In the genomic region with DNA sequence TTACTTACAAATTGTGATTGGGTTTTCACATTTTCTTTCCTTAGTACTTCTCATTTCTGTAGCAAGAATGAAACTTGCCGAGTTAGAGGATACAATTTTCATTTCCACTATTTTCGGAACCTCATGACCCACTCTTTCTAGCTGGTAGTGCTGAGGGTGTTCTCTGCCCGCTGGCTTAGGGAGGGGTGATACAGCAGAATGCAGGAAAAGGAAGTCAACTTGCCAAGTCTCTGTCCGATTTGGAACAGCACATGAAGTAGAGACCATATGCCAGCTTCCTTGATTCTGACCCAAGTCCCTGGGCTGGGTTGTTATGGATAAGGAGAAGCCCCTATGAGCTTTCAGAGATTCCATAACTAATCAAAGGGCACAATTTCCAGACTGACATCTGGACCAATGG, we compare ENCODE assay signal across 27 mouse cellular contexts. TPM values are rescaled to one million over a fixed set of nuclear protein-coding genes. Genes with fewer than 3 reads are reported as not detected.
DNase-seq lines count a peak whose midpoint lies in the region; ATAC-seq and TF ChIP-seq lines count a peak whose summit lies in the region.
"Had no signal": no experiment of that assay in that cellular context is flagged by ENCODE, and none has a peak within 500 bp of the region (broad histone marks: within the 10 kb centered on the region; RNA-seq: fewer than 3 reads in every experiment).

No protein-coding gene starts in this region.

- 69% methylated on average over 4 of the region's 4 CpGs for WGBS in lung, postnatal 0 days

- H3K27me3 ChIP-seq in lung, postnatal 0 days (replicated peaks; ENCODE audit: insufficient read depth, low read length) = no peaks in the 10 kb centered on the region
- H3K27me3 ChIP-seq: hindbrain, embryonic 12.5 days; kidney, embryonic 15.5 days; midbrain, embryonic 15.5 days; neural tube, embryonic 13.5 days had no signal

- DNase-seq in heart, adult 11 months = peak; percentile 97
- no peak for DNase-seq in heart, postnatal 25 days (ENCODE audit: low spot score)
- peak; percentile 11 for DNase-seq in lung, postnatal 0 days (ENCODE audit: low spot score)
- no peak for DNase-seq in lung, postnatal 25 days (ENCODE audit: low spot score)
- no peak for DNase-seq in left cerebral cortex, adult 11 months (ENCODE audit: low spot score)
- DNase-seq in urinary bladder, adult 2 months (ENCODE audit: low spot score) = no peak
- DNase-seq: adrenal gland, adult 2 months; B cell, adult 2 months; cerebellum, adult 8-10 months; forebrain, postnatal 0 days; gastrocnemius, postnatal 36 days; heart, postnatal 10 days; kidney, postnatal 36 days; liver; liver, postnatal 0 days; lung, postnatal 14 days; retina, postnatal 1 day; thymus, adult 2 months had no signal

- H3K36me3 ChIP-seq in lung, postnatal 0 days (ENCODE audit: insufficient read depth, low read length) = no peaks in the 10 kb centered on the region
- H3K36me3 ChIP-seq: hindbrain, embryonic 12.5 days; kidney, embryonic 15.5 days; limb, embryonic 10.5 days; midbrain, embryonic 15.5 days; neural tube, embryonic 13.5 days had no signal

- intact Hi-C loops in heart, postnatal 25 days (cut with DNase I) = no loop called here

- H3K4me1 ChIP-seq in lung, postnatal 0 days (ENCODE audit: insufficient read depth, low read depth, low read length) = no peaks in the 10 kb centered on the region
- H3K4me1 ChIP-seq: hindbrain, embryonic 12.5 days; limb, embryonic 10.5 days; midbrain, embryonic 15.5 days; neural tube, embryonic 13.5 days had no signal

- H3K4me2 ChIP-seq in lung, postnatal 0 days (replicated peaks; ENCODE audit: low read depth, low read length) = no peak overlapping the region
- H3K4me2 ChIP-seq: heart, embryonic 11.5 days; hindbrain, embryonic 12.5 days; kidney, embryonic 15.5 days; midbrain, embryonic 15.5 days; neural tube, embryonic 13.5 days had no signal

- H3K9ac ChIP-seq in lung, postnatal 0 days (replicated peaks; ENCODE audit: low read depth) = no peak overlapping the region
- H3K9ac ChIP-seq: forebrain, postnatal 0 days; hindbrain, embryonic 12.5 days; kidney, embryonic 15.5 days; liver, postnatal 0 days; midbrain, embryonic 15.5 days; neural tube, embryonic 13.5 days had no signal

- H3K9me3 ChIP-seq in lung, postnatal 0 days (ENCODE audit: low read length) = no peaks in the 10 kb centered on the region
- H3K9me3 ChIP-seq: hindbrain, embryonic 12.5 days; kidney, embryonic 15.5 days; limb, embryonic 10.5 days; midbrain, embryonic 15.5 days; neural tube, embryonic 13.5 days had no signal

- no peak overlapping the region for H3K4me3 ChIP-seq in lung, postnatal 0 days (ENCODE audit: low read depth, low read length)
- H3K4me3 ChIP-seq: hindbrain, embryonic 12.5 days; kidney, embryonic 15.5 days; limb, embryonic 10.5 days; midbrain, embryonic 15.5 days; myocyte; neural tube, embryonic 13.5 days had no signal

- no peak for TF ChIP-seq EP300 in lung, postnatal 0 days (IDR thresholded peaks at IDR 0.05)

- no peak overlapping the region for H3K27ac ChIP-seq in lung, postnatal 0 days (ENCODE audit: low read length)
- H3K27ac ChIP-seq: hindbrain, embryonic 12.5 days; kidney, embryonic 15.5 days; limb, embryonic 10.5 days; midbrain, embryonic 15.5 days; neural tube, embryonic 13.5 days had no signal

- no peak for TF ChIP-seq CTCF in lung, postnatal 0 days (IDR thresholded peaks at IDR 0.05)

- ATAC-seq in lung, postnatal 0 days = no peak
- ATAC-seq in megakaryocyte progenitor cell, adult 5-6 weeks (replicated peaks; ENCODE audit: poor library complexity) = 0 out of 2 replicates have a peak, but pooled peaks have one; percentile 44
- ATAC-seq: forebrain, postnatal 0 days; intestine, postnatal 0 days; liver, postnatal 0 days; midbrain, embryonic 15.5 days had no signal

RNA-seq across cellular contexts. Expression of gene Tmem230, which starts 23.2 kb away (rescaled TPM):
- 10 to 100 TPM; 22.6 to 23.9 TPM for total RNA-seq in heart, postnatal 25 days (2021)
- 39.6 and 41.7 TPM in 2 replicates for polyA plus RNA-seq in lung, postnatal 0 days (2015; fragmentation: Nextera tagmentation; extraction: Ambion mirVana)
- 60.6 and 64.6 TPM in 2 replicates for total RNA-seq in megakaryocyte progenitor cell, adult 5-6 weeks (2015)
- 17.2 and 23.0 TPM in 2 replicates for total RNA-seq in megakaryocyte progenitor cell, adult 5-6 weeks (2017)
- polyA plus RNA-seq in urinary bladder, adult 2 months (2012; rRNA removed) = 44.1 and 48.0 TPM in 2 replicates

RNA-seq across cellular contexts. Expression of gene Pcna, which starts 28.8 kb away (rescaled TPM):
- total RNA-seq in heart, postnatal 25 days (2021) = 10 to 100 TPM; 37.5 to 40.9 TPM
- polyA plus RNA-seq in lung, postnatal 0 days (2015; fragmentation: Nextera tagmentation; extraction: Ambion mirVana) = 74.7 and 76.4 TPM in 2 replicates
- 782 and 829 TPM in 2 replicates for total RNA-seq in megakaryocyte progenitor cell, adult 5-6 weeks (2015)
- 543 and 606 TPM in 2 replicates for total RNA-seq in megakaryocyte progenitor cell, adult 5-6 weeks (2017)
- polyA plus RNA-seq in urinary bladder, adult 2 months (2012; rRNA removed) = 73.2 and 96.5 TPM in 2 replicates

RNA-seq across cellular contexts. Expression of gene Cds2, which starts 38.6 kb away (rescaled TPM):
- 10 to 100 TPM; 78.3 to 96.3 TPM for total RNA-seq in heart, postnatal 25 days (2021)
- 32.3 and 37.0 TPM in 2 replicates for polyA plus RNA-seq in lung, postnatal 0 days (2015; fragmentation: Nextera tagmentation; extraction: Ambion mirVana)
- 6.9 and 9.3 TPM in 2 replicates for total RNA-seq in megakaryocyte progenitor cell, adult 5-6 weeks (2015)
- 8.6 and 10.5 TPM in 2 replicates for total RNA-seq in megakaryocyte progenitor cell, adult 5-6 weeks (2017)
- 38.4 and 52.2 TPM in 2 replicates for polyA plus RNA-seq in urinary bladder, adult 2 months (2012; rRNA removed)

Comparison
In these comparisons a context has a peak if more than half of its experiments do, and no peak if none do; other contexts are left out.
1. DNase-seq: peak in heart, adult 11 months (single experiment) and lung, postnatal 0 days (single experiment); none in heart, postnatal 25 days (single experiment), lung, postnatal 25 days (single experiment), left cerebral cortex, adult 11 months (single experiment) and urinary bladder, adult 2 months (single experiment).
2. RNA of gene Pcna, which starts 28.8 kb away (total RNA-seq): 543 to 829 TPM in megakaryocyte progenitor cell, adult 5-6 weeks; 37.5 to 40.9 TPM in heart, postnatal 25 days; every median in the first group is over 10 times any median in the second.
3. RNA of gene Cds2, which starts 38.6 kb away (total RNA-seq): 78.3 to 96.3 TPM in heart, postnatal 25 days; 6.9 to 10.5 TPM in megakaryocyte progenitor cell, adult 5-6 weeks; every median in the first group is over 4 times any median in the second.